Mouse (Mus musculus): ENCODE data around the gene Dgkz.

Dgkz gene

DNA sequence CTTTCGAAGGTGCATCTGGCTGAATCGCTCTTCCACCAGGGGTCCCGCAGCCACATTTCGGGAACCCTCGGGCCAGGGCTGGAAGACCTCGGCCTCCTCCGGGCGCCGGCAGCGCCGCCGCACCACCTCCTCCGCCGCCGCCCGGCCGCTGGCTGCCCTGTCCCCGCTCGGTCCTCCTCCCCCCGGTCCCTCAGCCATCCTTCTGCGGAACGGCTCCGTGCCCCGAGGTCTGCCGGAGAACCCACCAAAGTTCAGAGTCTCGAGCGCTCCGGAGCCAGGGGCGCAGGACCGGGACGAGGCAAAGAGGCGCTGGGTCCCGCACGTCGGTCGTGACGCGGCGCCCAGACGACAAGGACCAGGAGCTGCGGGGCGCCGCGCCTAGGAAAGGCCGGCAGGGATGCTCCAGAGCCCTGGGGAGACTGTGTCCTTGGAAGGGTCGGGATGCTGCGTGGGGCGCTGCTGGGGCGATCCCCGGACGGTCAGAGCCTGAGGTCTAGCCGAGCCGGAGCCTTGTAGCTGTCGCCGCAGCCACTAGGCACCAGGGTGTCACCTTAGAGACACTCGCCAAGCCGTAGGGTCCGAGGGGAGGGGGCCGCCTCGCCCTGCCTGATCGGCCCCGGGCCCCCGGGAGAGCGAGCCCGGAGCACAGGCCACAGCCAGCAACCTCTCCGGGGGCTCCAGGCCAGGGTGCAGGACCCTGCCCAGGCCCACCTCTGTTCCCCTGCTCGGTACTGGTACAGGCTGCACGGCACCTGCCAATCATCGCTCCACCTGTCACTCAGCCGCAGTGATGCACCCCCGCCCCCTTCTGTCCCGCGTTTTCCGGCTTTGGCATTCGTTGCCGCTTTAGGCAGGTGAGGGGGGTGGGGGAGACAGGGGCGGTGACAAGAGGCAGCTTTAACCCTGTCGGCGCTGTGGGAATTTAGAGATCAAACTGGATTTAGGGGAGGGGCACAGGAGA is at the start of gene Dgkz:
Dgkz (minus strand) TSS at position 284 of the 961 bp plus-strand sequence.
- DNase-seq, result peak; percentile 77

DNA sequence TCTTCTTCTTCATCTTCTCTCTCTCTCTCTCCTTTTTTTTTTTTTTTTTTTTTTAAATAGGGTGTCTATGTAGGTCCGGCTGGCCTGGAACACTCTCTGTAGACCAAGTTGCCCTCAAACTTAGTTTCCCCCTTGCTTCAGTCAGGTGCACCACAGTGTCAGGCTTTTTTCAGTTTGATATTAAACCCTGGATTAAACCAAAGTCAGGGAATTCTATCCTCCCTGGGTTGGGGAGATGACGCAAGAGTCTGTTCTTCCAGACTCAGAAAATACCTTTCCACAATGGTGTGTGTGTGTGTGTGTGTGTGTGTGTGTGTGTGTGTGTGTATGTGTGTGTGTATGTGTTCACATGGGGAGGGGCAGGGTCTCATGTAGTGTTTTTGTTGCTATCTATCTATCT is 49.5 kb upstream of the Dgkz start:
- no peak for DNase-seq

DNA sequence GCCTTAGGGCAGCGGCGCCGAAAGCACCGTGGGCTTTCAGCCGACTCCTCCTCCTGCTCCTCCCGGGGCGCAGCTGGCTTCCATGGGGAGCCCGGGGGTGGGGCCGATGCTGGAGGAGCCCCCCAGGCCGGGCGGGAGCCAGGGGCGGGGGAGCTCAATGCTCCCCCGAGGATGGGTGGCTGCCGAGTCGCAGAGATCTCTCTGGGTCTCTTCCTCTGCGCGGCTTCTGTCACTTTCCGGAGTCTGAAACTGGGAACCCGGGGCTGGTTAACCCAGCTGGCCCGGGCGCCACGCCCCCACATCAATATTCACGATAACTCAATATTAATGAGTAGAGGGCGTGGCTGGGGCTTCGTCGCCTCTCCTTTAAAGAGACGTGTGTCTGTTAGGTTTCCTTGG is 48.6 kb upstream of the Dgkz start, which contains the start of gene Creb3l1:
Creb3l1 (minus strand) TSS at position 229 of the 399 bp plus-strand sequence.
- DNase-seq, result peak; percentile 20

DNA sequence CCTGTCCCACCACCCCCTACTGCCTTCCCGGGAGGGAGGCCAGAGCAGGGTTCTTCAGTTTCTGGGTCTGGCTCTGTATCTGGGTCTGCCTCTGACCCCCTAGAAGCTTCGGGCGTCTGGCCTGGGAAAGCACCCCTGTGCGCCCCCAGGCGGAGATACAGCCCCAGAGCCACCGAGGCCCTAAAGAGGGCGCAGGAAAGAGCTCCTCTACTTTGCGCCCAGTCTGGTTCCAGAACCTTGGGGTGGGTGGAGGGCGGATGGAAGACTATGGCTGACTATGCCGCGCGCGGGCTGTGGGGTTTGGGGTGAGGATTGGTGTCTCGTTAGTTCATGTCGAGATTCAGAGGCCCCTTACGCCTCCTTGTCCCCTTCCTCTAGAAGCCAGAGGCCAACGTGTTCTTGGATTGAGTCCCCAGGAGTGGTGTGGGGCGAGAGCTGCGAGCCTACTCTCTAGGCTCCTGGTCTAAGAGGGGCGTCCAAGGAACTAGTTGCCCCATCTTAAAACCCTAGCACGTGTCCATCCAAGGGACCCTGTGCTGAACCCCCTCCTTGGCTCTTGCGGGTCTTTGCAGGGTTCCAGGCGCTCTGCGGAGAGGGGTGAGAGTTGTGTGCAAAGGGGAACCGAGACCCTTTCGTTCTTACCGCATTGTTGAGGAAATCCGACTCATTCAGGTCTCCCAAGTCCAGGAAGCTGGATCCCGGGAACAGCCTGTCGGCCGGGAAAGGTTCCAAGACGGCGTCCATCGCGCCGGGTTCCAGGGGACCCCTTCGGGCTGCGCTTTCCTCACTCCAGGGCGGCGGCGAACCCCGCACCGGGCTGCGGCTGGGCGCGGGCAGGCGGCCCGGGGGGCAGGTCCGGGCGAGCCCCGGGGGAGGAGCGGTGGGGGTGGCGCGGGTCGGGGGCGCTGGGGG is 48.0 kb upstream of the Dgkz start:
- DNase-seq, result peak; percentile 62

DNA sequence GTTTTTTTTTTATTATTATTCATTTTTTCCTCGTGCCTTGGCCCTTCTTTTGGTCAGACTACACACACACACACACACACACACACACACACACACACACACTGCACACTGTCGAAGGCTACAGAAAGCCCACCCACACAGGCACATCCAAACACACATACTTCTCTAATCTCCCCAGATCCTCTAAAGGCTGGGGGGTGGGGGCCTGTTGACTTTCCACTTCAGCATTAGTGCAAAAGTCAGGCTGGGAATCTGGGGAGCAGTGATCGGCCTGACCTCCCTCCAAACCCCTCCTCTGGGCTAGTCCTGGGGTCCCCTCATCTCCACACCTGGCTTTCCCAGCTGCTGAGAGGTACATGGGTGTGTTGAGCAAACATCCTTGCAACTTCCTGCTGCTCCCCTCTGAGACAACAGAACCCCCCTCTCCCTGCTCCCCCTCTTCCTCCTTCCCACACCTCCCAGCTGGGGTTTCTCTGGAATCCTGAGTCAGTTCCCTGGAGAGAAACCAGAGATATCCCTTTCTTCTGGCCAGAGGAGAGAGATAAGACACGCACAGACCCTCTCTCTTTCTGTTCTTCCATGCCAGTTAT is 45.1 kb upstream of the Dgkz start:
- no peak for DNase-seq

DNA sequence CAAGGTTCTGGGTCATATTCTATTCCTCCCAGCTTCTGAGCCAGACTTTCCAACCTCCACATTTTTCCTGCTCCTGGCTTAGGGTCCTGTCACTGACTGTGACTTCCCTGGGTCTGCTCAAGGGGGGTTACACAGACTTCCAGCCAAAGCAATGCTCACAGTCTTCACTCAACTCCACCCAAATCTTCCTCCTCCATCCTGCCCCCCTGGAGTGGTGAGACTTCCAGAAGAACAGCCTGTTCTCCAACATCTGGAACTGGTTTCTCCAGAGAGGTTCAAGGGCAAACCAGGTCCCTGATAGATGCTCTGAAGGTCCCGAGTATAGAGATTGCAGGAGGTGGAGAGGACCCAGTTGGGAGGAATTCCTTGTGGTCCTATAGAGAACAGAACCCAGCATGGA is 41.8 kb upstream of the Dgkz start:
- no peak for DNase-seq

DNA sequence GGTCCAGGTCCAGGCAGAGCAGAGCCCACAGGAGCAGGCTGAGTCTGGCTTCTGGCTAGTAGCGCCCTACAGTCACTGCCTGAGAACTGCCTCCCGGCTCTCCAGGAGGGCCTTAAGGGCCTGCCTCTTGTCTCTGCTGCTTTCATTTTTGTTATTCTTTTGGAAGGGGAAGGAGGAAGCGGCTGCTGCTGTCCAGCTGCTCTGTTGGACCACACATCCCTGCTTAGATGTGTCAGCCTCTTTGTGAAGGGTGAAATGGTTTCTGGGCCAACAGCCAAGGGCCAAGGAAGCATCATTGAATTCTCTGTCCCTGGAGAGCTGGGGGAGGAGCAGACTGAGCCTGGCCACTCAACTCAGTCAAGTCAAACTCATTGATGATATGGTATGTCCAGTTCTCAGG is 41.3 kb upstream of the Dgkz start:
- DNase-seq, result no peak

DNA sequence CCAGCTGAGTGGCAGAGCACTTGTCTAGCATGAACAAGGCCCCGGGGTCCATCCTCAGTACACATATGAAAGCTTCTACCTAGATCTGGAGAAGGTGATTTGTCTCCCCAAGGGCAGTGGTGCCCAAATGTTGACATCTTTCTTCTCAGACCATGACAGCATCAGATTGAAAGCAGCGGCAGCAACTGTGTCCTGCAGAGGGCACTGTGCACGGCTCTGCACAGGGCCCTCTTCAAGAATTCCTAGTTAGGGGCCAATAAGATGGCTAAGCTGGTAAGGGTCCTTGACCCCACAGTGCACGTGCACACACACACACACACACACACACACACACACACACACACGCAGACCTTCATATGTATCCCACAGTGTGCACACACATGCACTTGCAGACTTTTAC is 39.2 kb upstream of the Dgkz start:
- no peak for DNase-seq

DNA sequence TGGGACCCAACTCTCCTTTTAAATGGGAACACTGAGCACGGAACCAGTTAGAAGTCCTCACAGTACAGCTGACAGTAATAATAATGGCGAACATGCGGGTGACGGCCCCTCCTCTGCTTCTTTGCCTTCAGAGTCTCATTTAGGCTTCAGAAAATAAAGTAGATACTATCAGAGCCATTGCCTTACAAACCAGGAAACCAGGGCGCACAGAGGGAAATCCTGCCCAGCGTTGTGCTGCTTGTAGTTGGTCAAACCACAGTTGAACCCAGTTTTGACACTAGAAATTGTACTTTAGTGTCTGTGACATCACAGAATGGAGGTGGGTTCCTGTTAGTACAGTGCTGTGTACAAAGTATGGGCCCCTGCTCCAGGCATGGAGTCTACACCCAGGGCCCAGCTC is 38.6 kb upstream of the Dgkz start:
- no peak for DNase-seq

DNA sequence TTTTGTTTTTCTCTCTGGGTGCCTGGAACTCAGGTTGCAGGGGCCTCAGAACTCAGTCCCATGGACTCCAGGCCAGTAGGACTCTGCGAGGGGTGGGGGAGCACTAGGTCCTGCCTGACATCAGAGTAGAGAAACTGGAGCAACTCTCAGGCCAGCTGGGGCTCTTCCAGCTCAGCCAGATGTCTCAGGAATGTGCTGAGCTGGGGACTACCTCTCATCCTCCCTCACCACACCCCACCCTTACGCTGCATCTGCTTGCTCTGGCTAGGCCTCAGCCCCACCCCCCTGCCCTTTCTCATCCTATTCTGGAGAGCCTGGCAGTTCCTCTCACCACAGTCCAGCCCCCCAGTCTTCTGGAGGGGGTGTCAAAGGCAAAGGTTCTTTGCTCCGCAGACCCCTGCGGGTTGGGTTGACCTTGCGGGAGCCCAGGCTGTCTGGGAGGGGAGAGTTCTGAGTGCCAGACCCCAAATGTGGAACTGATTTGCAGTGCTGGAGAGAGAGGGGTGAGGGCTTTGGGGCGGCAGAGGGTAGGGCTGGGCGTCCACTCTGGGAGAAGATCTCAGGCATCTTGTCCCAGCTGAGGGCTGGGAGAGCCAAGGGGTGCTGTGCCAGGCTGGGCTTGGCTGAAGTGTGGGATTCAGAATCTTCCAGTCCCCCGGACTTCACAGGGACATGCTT is 37.2 kb upstream of the Dgkz start:
- DNase-seq, result no peak

DNA sequence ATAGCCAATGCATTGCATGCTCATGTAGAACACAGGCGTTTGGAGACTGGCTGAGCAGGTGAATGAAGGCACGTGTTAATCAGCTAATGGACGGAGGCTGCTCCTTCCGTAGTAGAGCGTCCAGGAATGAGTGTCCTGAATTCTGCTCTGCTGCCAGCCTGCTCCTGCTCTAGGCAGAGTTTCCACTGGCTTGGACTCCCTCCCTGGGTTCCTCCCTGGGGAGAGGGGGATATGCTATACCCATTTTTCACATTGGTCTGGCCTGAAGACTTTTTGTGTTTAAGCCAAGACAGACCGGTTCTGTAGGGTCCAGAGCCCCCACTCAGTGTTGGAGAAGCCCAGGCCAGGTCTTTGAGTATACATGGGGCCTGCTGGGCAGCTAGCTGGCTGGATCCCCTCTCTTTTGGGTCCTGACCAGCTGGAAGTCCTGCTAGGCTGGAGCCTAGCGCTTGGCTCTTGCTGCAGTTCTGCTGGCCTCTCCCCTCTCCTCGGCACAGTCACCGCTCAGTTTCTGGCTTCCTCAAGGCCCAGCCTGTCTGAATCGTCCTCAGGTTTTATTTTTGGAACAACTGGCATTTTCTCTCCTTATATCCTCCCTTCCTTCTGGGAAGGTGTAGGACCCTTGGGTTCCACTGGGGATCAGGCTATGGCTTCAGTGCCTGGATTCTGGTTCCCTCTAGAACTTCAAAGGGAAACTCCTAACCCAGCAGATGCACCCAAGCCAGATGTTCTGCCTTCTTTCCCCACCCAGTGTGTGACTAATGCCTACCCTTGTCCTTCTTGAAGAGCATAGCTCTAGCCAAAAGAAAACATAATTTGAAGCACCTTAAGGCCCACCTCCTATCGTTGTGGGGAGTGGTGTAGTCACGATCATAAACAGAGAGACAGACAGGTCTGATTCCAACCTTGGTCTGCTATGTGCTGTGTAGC is 36.0 kb upstream of the Dgkz start:
- DNase-seq, result no peak

DNA sequence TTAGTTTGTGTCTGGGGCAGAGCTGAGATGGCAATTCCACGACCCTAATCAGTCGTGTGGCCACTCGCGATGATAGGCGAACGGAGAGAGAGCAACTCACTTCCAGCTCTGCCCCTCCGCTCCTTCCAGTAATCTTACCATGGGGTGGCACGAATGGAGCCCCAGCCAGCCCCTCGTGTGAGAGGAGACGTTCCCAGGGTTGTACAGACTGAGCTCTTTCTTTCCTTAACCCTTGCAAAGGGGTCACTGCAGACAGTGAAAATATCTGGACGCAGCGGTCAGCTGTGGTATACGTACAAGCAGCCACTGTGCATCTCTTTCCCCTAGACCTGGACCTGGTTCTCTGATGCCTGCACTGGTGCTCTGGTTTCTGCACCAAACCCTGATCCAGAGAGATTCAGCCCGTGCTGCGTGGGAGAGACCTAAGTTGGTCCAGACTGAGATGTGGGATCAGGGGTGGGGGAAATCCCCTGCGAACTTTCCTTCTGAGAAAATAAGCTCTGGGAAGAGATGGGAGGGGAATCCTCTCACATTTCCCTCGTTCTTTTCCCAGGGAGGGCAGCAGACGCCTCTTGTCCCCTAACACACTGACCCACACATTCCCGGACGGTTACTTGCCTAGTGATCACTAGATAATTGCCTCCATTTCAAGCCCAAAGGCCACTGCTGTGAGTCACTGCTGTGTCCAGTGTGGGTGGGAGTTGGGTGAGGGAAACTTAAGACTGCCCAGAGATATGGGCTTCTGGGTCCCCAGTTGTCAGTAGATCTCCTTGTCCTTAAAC is 33.1 kb upstream of the Dgkz start:
- peak; percentile 20 for DNase-seq

DNA sequence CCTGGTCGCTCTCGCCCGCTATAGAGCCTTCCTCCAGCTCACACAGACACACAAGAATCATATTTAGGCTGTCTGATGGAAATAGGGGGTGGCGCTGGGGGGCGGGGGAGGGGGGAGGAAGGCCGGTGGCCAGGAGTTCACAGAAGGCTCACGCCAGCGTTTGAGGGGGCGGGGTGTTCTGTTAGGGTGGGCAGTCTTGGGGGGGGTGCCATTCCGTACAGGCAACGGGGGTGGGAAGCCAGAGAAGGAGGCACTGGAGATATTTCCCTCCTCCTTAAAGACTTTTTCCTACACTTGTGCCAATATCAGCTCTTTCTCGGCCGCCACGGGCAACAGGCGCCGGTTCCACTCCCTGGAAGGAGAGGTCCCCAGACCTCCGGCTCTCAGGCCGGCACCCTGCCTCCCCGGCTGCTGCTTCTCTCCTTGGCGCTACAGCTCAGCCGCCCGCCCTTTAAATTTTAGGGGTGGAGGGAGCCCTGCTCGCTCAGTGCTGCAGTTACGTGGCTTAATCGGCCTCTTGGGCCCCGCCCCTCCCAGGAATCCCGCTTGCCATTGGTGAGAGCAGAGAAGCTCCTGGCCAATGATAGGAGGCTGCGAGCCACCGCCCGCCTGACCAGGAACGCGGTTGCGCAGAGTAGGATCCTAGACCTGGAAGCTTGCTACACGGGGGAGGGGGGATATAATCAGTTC is 32.4 kb upstream of the Dgkz start:
- DNase-seq, result peak; percentile 95

DNA sequence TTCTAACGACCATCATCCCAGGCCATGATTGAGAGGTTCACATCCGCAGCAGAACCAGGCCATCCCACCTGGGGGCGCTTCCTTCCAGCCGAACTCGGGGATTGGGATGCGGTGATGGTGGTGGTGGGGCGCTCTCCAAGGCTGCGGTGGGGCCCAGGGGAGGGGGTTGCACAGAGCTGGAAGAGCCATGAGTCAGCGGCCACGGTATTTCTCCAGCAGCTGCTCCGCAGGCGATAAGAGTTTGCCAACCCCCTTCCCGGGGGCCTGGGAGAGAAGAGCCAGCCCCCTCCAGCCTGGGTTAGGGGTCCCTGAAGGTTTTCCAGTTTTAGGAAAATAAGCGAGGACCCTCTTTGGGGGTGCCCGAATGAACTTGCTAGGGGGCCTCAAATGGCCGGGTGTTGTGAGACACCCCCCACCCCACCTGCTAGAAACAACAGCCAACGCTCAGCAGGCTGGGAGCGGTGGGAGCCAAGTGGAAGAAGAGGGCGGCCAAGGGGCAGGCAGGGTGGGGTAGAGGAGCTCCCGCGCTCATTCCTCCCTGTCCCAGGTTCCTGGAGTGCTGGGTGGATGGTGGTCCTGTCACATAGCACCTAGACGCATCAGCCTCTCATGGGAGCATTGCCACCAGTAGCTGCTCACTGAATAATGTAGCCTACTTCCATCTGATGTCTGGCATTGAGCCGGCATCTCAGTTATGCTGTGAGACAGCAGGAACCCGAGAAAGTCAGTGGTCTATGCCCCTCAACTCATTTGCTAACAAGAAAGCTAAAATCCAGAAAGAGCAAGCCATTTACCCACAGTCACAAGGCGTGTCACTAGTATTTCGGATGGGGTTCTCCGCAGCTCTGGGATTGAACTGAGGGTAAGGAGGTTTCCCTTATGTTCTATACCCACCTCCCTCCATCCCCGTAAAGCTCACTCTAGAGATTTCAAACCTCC is 31.6 kb upstream of the Dgkz start:
- DNase-seq, result peak; percentile 40

DNA sequence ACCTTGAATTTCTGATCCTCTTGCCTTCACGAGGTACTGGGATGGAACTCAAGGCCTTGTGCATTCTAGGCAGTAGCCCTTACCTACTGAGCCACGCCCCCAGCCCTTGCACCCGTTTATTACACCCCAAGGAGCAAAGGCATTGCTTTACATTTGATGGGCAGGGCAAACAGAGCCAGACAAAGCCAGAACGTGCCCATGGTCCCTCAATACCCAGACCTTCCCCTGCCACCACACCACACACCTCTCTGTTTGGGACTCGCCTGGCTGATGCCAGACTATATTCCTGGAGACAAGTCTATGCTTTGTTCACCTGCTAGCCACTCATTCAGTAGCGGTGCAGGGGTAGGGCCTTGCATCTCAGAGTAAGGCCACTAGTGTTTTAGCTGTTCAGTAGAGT is 30.8 kb upstream of the Dgkz start:
- DNase-seq, result no peak

DNA sequence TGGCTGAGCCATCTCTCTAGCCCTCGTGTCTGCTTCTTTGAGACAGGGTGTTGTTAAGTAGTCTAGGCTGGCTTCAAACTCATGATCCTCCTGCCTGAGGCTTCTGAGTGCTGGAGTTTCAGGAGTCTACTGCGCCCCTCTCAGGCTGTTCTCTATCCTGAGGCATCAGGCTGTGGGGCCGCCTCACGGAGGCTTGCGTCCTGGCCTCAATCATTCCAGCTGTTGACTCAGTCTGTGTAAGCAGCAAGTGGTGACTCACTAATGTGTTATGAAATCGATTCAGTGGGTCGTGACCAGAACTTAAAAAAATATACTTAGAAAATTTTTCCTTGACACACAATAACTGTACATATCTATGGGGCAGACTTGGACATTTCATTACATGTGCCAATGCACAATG is 29.0 kb upstream of the Dgkz start:
- DNase-seq, result no peak

DNA sequence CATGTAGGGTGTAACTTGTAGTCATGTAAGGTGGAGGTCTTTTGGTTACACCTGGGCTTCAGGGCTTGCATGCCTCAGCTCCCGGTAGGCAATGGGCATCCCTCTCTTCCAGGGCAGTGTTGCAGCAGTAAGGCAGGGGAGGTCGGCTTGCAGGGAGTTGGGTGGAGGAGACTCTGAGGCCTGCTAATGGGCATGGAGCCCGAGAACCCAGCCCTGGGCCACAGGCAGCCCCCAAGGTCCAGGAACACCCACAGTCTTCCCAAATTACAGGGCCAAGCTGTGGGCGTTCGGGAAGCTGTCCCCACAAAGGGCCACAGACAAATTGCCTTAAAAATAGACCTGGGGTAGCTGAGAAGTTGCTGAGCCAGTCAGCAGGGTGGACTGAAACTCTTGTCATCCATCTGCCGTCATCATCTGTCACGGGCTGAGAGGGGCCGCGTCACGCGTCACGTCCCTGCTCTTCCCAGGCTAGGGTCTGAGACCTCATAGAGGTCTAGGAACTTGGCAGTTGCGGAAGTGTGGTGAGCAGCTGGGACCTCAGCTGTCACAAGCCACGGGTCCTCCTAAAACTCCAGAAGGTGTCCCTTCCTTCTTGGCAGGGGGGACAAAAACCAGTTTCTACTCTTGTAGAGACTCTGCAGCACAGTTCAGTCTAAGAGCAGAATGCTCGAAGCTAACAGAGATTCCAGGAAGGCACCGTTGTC is 22.4 kb upstream of the Dgkz start:
- DNase-seq, result no peak

DNA sequence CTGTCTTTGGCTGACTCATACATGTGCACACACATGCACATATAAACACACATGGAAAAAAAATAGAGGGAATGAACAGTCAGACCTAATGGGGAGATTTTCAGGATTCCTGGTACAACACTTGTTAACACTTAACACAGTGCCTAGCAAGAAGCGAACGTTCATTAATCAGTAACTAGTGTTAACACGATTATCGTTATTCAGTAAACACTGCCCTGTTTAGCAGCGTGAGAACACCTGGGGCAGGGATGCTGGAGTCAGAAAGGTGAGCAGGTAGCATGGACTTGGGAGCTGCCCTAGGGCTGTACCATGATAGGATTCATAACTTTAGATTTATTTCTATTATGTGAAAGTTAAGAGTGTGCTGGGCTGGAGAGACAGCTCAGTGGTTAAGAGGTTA is 20.3 kb upstream of the Dgkz start:
- no peak for DNase-seq
